Mouse (Mus musculus) MEL (cell line): ENCODE data around the gene Xpo4. TPM values are rescaled to one million over a fixed set of nuclear protein-coding genes. Genes with fewer than 3 reads are reported as not detected.
"Not testable (repeated sequence)": the region's sequence is repeated elsewhere in the genome, so short reads cannot be mapped to it uniquely, and the experiment has no call there.

Experiments used
- DNase-seq: peaks from one replicate; pipeline ENCODE4 v3.0.0; 2011; ENCODE audit warnings: low read depth, low spot score
- H3K27ac ChIP-seq: 2 replicates; pipeline ENCODE4 v1.5.1; 2012; ENCODE audit warnings: low read depth, mild to moderate bottlenecking, control low read depth, low read length, moderate library complexity; ENCODE audit not compliant: control insufficient read depth
- H3K27me3 ChIP-seq, 2 experiments: fragments of 150-350 bp in 1 of 2; sonication (generic) in 1 of 2; 2 replicates each; pipeline ENCODE4 v1.6.1; 2012; ENCODE audit warnings: low read length in 2 of 2, mild to moderate bottlenecking in 2 of 2, improper control_type of control experiment in 1 of 2, moderate library complexity in 1 of 2; ENCODE audit not compliant: insufficient read depth in 2 of 2, control insufficient read depth in 1 of 2
- H3K36me3 ChIP-seq, 2 experiments: 2 replicates each; pipeline ENCODE4 v1.6.1; 2012 to 2014; ENCODE audit warnings: low read length in 2 of 2, improper control_type of control experiment in 1 of 2, inconsistent platforms in 1 of 2, mild to moderate bottlenecking in 1 of 2; ENCODE audit not compliant: insufficient read depth in 2 of 2, control insufficient read depth in 1 of 2
- H3K4me1 ChIP-seq, 2 experiments: fragments of 150-350 bp in 1 of 2; sonication (generic) in 1 of 2; 2 replicates each; pipeline ENCODE4 v1.6.1; 2012; ENCODE audit warnings: low read length in 2 of 2, improper control_type of control experiment in 1 of 2, mild to moderate bottlenecking in 1 of 2; ENCODE audit not compliant: insufficient read depth in 2 of 2, control insufficient read depth in 1 of 2
- H3K4me3 ChIP-seq, 2 experiments: fragments of 150-350 bp in 1 of 2; sonication (generic) in 1 of 2; 2 replicates each; pipeline ENCODE4 v1.5.1; 2012; ENCODE audit warnings: low read depth in 2 of 2, low read length in 2 of 2, mild to moderate bottlenecking in 2 of 2, moderate library complexity in 2 of 2, control low read depth in 1 of 2, improper control_type of control experiment in 1 of 2; ENCODE audit not compliant: control insufficient read depth in 1 of 2, insufficient read depth in 1 of 2
- H3K79me2 ChIP-seq: 2 replicates; pipeline ENCODE4 v1.6.1; 2012; ENCODE audit warnings: mild to moderate bottlenecking, low read length, moderate library complexity; ENCODE audit not compliant: control insufficient read depth, poor library complexity, insufficient read depth
- H3K9ac ChIP-seq: 2 replicates; pipeline ENCODE4 v1.6.1; 2012; ENCODE audit warnings: low read depth, mild to moderate bottlenecking, control low read depth, low read length, moderate library complexity; ENCODE audit not compliant: control insufficient read depth, poor library complexity, severe bottlenecking
- H3K9me3 ChIP-seq: fragments of 150-350 bp; sonication (generic); replicated peaks from 2 replicates; pipeline ENCODE4 v1.6.1; 2012; ENCODE audit warnings: mild to moderate bottlenecking, low read length, improper control_type of control experiment, moderate library complexity; ENCODE audit not compliant: insufficient read depth
- CTCF ChIP-seq, 3 experiments: IDR thresholded peaks in 2 of 3; conservative IDR thresholded peaks in 1 of 3; 2 replicates each; pipeline ENCODE4 v1.5.1; 2011 to 2012; ENCODE audit warnings: low read length in 3 of 3, low read depth in 2 of 3, mild to moderate bottlenecking in 2 of 3, improper control_type of control experiment in 1 of 3, inconsistent platforms in 1 of 3, mixed read lengths in 1 of 3, moderate library complexity in 1 of 3; ENCODE audit not compliant: control insufficient read depth in 1 of 3, insufficient read depth in 1 of 3, poor library complexity in 1 of 3, severe bottlenecking in 1 of 3
- E2F4 ChIP-seq: IDR thresholded peaks from 2 replicates; pipeline ENCODE4 v1.6.1; 2011; ENCODE audit warnings: low read depth, low read length, improper control_type of control experiment, borderline replicate concordance
- GATA1 ChIP-seq: IDR thresholded peaks from 2 replicates; pipeline ENCODE4 v1.6.1; 2011; ENCODE audit warnings: low read depth, low read length, improper control_type of control experiment
- HCFC1 ChIP-seq: IDR thresholded peaks from 2 replicates; pipeline ENCODE4 v1.6.1; 2012; ENCODE audit warnings: low read depth, mild to moderate bottlenecking, inconsistent platforms, low read length, improper control_type of control experiment, moderate library complexity
- MAFK ChIP-seq: IDR thresholded peaks from 2 replicates; pipeline ENCODE4 v1.6.1; 2011; ENCODE audit warnings: low read depth, mild to moderate bottlenecking, low read length, improper control_type of control experiment, borderline replicate concordance
- MAZ ChIP-seq: IDR thresholded peaks from 2 replicates; pipeline ENCODE4 v1.6.1; 2012; ENCODE audit warnings: low read depth, mild to moderate bottlenecking, inconsistent platforms, low read length, improper control_type of control experiment
- MEF2A ChIP-seq: IDR thresholded peaks from 2 replicates; pipeline ENCODE4 v1.6.1; 2014; ENCODE audit warnings: low read depth, mild to moderate bottlenecking, inconsistent platforms, low read length, improper control_type of control experiment; ENCODE audit not compliant: poor library complexity, insufficient replicate concordance, severe bottlenecking; ENCODE audit errors: extremely low read depth
- MYB ChIP-seq: IDR thresholded peaks from 2 replicates; pipeline ENCODE4 v1.6.1; 2011; ENCODE audit warnings: mild to moderate bottlenecking, low read depth, low read length, improper control_type of control experiment
- MYC ChIP-seq: IDR thresholded peaks from 2 replicates; pipeline ENCODE4 v1.6.1; 2011; ENCODE audit warnings: low read depth, mild to moderate bottlenecking, low read length, improper control_type of control experiment, moderate library complexity
- POLR2A ChIP-seq, 2 experiments: IDR thresholded peaks; 2 replicates each; pipeline ENCODE4 v1.6.1; 2011 to 2012; ENCODE audit warnings: low read length in 2 of 2, mild to moderate bottlenecking in 2 of 2, control low read depth in 1 of 2, improper control_type of control experiment in 1 of 2, low read depth in 1 of 2, moderate library complexity in 1 of 2; ENCODE audit not compliant: control insufficient read depth in 1 of 2, insufficient read depth in 1 of 2, poor library complexity in 1 of 2
- POLR2AphosphoS2 ChIP-seq: IDR thresholded peaks from 2 replicates; pipeline ENCODE4 v1.6.1; 2011; ENCODE audit warnings: low read length, improper control_type of control experiment
- POLR2AphosphoS5 ChIP-seq: IDR thresholded peaks from 2 replicates; pipeline ENCODE4 v1.6.1; 2012; ENCODE audit warnings: low read depth, borderline replicate concordance, mild to moderate bottlenecking, inconsistent platforms, low read length, moderate library complexity, mixed read lengths
- RAD21 ChIP-seq: IDR thresholded peaks from 2 replicates; pipeline ENCODE4 v1.6.1; 2011; ENCODE audit warnings: mild to moderate bottlenecking, low read depth, low read length, improper control_type of control experiment
- RCOR1 ChIP-seq: IDR thresholded peaks from 2 replicates; pipeline ENCODE4 v1.6.1; 2012; ENCODE audit warnings: low read depth, mild to moderate bottlenecking, inconsistent platforms, low read length, improper control_type of control experiment
- SMC3 ChIP-seq: IDR thresholded peaks from 2 replicates; pipeline ENCODE4 v1.6.1; 2011; ENCODE audit warnings: low read depth, low read length, improper control_type of control experiment
- TBP ChIP-seq: IDR thresholded peaks from 2 replicates; pipeline ENCODE4 v1.8.0; 2011; ENCODE audit warnings: low read depth, low read length, improper control_type of control experiment
- TCF12 ChIP-seq: IDR thresholded peaks from 2 replicates; pipeline ENCODE4 v1.6.1; 2014; ENCODE audit warnings: low read depth, mild to moderate bottlenecking, inconsistent platforms, low read length, improper control_type of control experiment, moderate library complexity
- USF1 ChIP-seq: IDR thresholded peaks from 2 replicates; pipeline ENCODE4 v1.6.1; 2014; ENCODE audit warnings: low read depth, mild to moderate bottlenecking, inconsistent platforms, low read length, improper control_type of control experiment, moderate library complexity
- ZKSCAN1 ChIP-seq: IDR thresholded peaks from 2 replicates; pipeline ENCODE4 v1.6.1; 2012; ENCODE audit warnings: low read depth, mild to moderate bottlenecking, inconsistent platforms, low read length, improper control_type of control experiment, moderate library complexity
- ZNF384 ChIP-seq: IDR thresholded peaks from 2 replicates; pipeline ENCODE4 v1.6.1; 2012; ENCODE audit warnings: low read depth, mild to moderate bottlenecking, inconsistent platforms, low read length, improper control_type of control experiment
- polyA plus RNA-seq, 2 experiments: library from polyadenylated mRNA; stranded (reverse) in 1 of 2; unstranded in 1 of 2; fragments of >175 nt in 1 of 2; fragments of >200 nt in 1 of 2; gene quantifications; 2 replicates each; pipeline versions ENCODE4 v1.2.1 to v1.2.4; 2012; ENCODE audit warnings: low replicate concordance in 2 of 2, low read depth in 1 of 2; ENCODE audit not compliant: insufficient read length in 2 of 2, insufficient read depth in 1 of 2, missing spikeins in 1 of 2
- total RNA-seq: library from RNA; depleted of rRNA; stranded (reverse); fragments of 300-350 nt; gene quantifications from 2 replicates; pipeline ENCODE4 v1.2.3, GENCODE M21; 2012

The Xpo4 gene
- total and polyA plus RNA-seq, 3 experiments = 32.3 to 46.5 TPM; not detected in 1

DNA sequence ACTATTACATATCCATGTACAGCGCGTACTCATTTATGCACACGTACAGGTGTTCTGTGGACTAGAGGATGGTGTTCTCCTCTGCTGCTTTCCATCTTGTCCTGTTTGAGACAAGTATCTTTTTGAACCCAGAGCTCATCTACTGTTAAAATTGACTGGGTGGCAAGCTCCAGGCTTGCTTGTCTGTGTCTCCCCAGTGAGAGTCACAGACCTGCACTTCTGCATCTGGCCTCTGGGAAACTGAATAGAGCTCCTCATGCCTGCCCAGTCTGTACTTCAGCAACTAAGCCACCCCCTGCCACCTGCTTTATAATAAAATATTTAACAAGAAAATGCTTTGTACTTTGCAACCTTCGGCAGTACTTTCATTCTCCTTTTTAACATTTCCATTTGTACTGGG, 6.9 kb downstream of the Xpo4 start:
- Histone ChIP-seq H3K9ac (no peak overlapping the region), H3K27ac (no peak overlapping the region), H3K4me3 (no peak overlapping the region), H3K9me3 (no peaks in the 10 kb centered on the region), H3K79me2 (peaks cover 63% of the 10 kb centered on the region), H3K4me1 (peaks cover 0 to 6% of the 10 kb centered on the region in 2 experiments; a peak in 2 of 4 replicates), H3K36me3 (peaks cover 10 to 21% of the 10 kb centered on the region in 2 experiments), H3K27me3 (no peaks in the 10 kb centered on the region)
- peak; percentile 65 for DNase-seq
- no peak for TF ChIP-seq RCOR1
- peak in 2 of 3 experiments; percentile 7 to 28; a peak in 2 of 6 replicates for TF ChIP-seq CTCF (IDR thresholded peaks at IDR 0.05 in 2 of 3, conservative IDR thresholded peaks at IDR 0.05 in 1 of 3; ENCODE audit: control insufficient read depth in 1 of 3, insufficient read depth in 1 of 3, low read depth in 2 of 3, low read length in 3 of 3, poor library complexity in 1 of 3, severe bottlenecking in 1 of 3)

- H3K9me3 ChIP-seq = no peaks in the 10 kb centered on the region
- H3K36me3 ChIP-seq = peaks cover 10 to 13% of the 10 kb centered on the region in 2 experiments
- no peak overlapping the region for H3K27ac ChIP-seq
- H3K9ac ChIP-seq = no peak overlapping the region
- TF ChIP-seq ZKSCAN1 = no peak
- TF ChIP-seq HCFC1 = no peak
- no peak for TF ChIP-seq POLR2AphosphoS5
- no peak overlapping the region for H3K4me3 ChIP-seq
- no peaks in the 10 kb centered on the region for H3K27me3 ChIP-seq
- peaks cover 0 to under 1% of the 10 kb centered on the region in 2 experiments; a peak in 2 of 4 replicates for H3K4me1 ChIP-seq
- no peak for DNase-seq
- H3K79me2 ChIP-seq = peaks cover 62% of the 10 kb centered on the region
Measured at GRCm38 (mm10) chr14:57657500-57657899, 7.7 kb downstream of the Xpo4 start.

- peak; percentile 82 for DNase-seq
- H3K4me1 ChIP-seq, H3K4me3 ChIP-seq, H3K27ac ChIP-seq, H3K9me3 ChIP-seq, H3K9ac ChIP-seq, H3K27me3 ChIP-seq: not testable (repeated sequence)
- H3K79me2 ChIP-seq = peaks cover 64% of the 10 kb centered on the region
- TF ChIP-seq TBP = peak; percentile 85
- peak in 1 of 2 experiments; percentile 40; a peak in 1 of 4 replicates for TF ChIP-seq POLR2A (IDR thresholded peaks at IDR 0.05; ENCODE audit: control insufficient read depth in 1 of 2, insufficient read depth in 1 of 2, low read depth in 1 of 2, low read length in 2 of 2, poor library complexity in 1 of 2)
- TF ChIP-seq POLR2AphosphoS2 = peak; percentile 58; the same call in 1 of the 2 replicates
- TF ChIP-seq MYB = 0 out of 2 replicates have a peak, but pooled peaks have one; percentile 16
- H3K36me3 ChIP-seq = peaks cover 8 to 12% of the 10 kb centered on the region in 2 experiments
Measured at GRCm38 (mm10) chr14:57656519-57656918, 8.7 kb downstream of the Xpo4 start.

DNA sequence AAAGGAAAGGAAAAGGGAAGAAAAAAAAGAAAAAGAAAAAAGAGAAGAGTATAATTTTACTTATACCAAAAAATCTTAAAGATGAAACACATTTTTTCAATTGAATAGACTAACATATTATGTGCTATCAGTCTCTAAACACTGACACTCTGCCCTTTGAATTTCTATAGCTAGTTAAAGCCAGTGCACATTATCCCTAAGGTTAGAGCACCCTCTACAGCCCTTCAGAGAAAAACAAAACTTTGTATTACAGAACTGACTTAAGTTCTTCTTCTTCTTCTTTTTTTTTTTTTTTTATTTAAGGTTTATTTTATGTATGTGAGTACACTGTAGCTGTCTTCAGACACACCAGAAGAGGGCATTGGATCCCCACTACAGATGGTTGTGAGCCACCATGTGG, 15.7 kb downstream of the Xpo4 start:
- DNase-seq = peak; percentile 47
- TF ChIP-seq MYB = no peak
- TF ChIP-seq SMC3 = 0 out of 2 replicates have a peak, but pooled peaks have one; percentile 26
- TF ChIP-seq MAZ = no peak
- TF ChIP-seq GATA1 = no peak
- no peak for TF ChIP-seq E2F4
- no peak for TF ChIP-seq MYC
- peak; percentile 58 for TF ChIP-seq RAD21
- no peak for TF ChIP-seq USF1
- peak; percentile 74 for TF ChIP-seq ZNF384
- no peak for TF ChIP-seq MAFK
- TF ChIP-seq TCF12 = no peak
- TF ChIP-seq CTCF (IDR thresholded peaks at IDR 0.05 in 2 of 3, conservative IDR thresholded peaks at IDR 0.05 in 1 of 3; ENCODE audit: control insufficient read depth in 1 of 3, insufficient read depth in 1 of 3, low read depth in 2 of 3, low read length in 3 of 3, poor library complexity in 1 of 3, severe bottlenecking in 1 of 3) = peak in 1 of 3 experiments; percentile 47; a peak in 2 of 6 replicates
- no peak for TF ChIP-seq MEF2A
- H3K9ac ChIP-seq = no peak overlapping the region
- no peak overlapping the region for H3K27ac ChIP-seq
- no peaks in the 10 kb centered on the region for H3K27me3 ChIP-seq
- peaks cover 5% of the 10 kb centered on the region in 2 experiments; a peak in 3 of 4 replicates for H3K4me1 ChIP-seq
- H3K79me2 ChIP-seq = peaks cover 46% of the 10 kb centered on the region
- no peaks in the 10 kb centered on the region for H3K9me3 ChIP-seq
- H3K36me3 ChIP-seq = peaks cover 15 to 18% of the 10 kb centered on the region in 2 experiments
- no peak overlapping the region for H3K4me3 ChIP-seq
